Mouse (Mus musculus): ENCODE results near the gene Mllt3.

DNA sequence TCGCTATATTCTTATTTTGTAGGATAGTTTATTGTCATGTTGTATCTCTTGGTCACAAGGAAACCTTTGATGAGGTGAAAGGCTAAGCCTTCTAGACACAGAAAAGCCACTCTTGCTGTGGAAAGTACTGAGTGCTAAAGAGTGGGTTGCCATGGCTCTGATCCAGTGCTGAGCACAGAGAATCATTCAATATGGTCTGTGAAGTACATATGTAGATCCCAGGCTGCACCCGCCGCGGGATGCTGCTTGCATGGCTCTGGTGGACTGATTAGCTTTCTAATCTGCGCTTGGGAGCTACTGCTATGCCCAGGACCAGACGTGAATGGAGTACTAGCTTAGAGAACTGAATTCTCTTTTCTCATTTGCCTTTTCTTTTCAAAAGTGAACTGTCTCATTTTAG, 154.5 kb downstream of the Mllt3 start:
- TF ChIP-seq CTCF (IDR thresholded peaks at IDR 0.05; ENCODE audit: low read depth): no peak
- no peak for TF ChIP-seq EP300 (IDR thresholded peaks at IDR 0.05; ENCODE audit: low read depth)
